Mouse (Mus musculus) liver, embryonic 16.5 days (tissue): ENCODE results near the gene Hmgb1. TPM values are rescaled to one million over a fixed set of nuclear protein-coding genes. Genes with fewer than 3 reads are reported as not detected.

Experiments used
- ATAC-seq: fragments of 200-750 bp; cut with Nextera tagmentation; 2 replicates; pipeline ENCODE4 v1.8.0; 2017; ENCODE audit warnings: low read depth, mild to moderate bottlenecking, moderate number of reproducible peaks, moderate library complexity
- H3K27ac ChIP-seq: fragments of 300-500 bp; sonication (generic); 2 replicates; pipeline ENCODE4 v1.5.1; 2014; ENCODE audit warnings: mild to moderate bottlenecking, low read length
- H3K27me3 ChIP-seq: fragments of 300-500 bp; sonication (generic); 2 replicates; pipeline ENCODE4 v1.6.1; 2014; ENCODE audit warnings: low read depth, low read length, mixed read lengths; ENCODE audit not compliant: control insufficient read depth, insufficient read depth
- H3K36me3 ChIP-seq: fragments of 300-500 bp; sonication (generic); 2 replicates; pipeline ENCODE4 v1.6.1; 2014; ENCODE audit warnings: mild to moderate bottlenecking; ENCODE audit not compliant: control insufficient read depth, insufficient read depth
- H3K4me1 ChIP-seq: fragments of 300-500 bp; sonication (generic); 2 replicates; pipeline ENCODE4 v1.6.1; 2014; ENCODE audit warnings: low read depth, low read length, mixed read lengths; ENCODE audit not compliant: control insufficient read depth
- H3K4me2 ChIP-seq: fragments of 300-500 bp; sonication (generic); 2 replicates; pipeline ENCODE4 v1.6.1; 2014; ENCODE audit warnings: low read depth, low read length, mixed read lengths
- H3K4me3 ChIP-seq: fragments of 300-500 bp; sonication (generic); 2 replicates; pipeline ENCODE4 v1.5.1; 2014; ENCODE audit warnings: low read depth, mild to moderate bottlenecking, low read length
- H3K9ac ChIP-seq: fragments of 300-500 bp; sonication (generic); 2 replicates; pipeline ENCODE4 v1.6.1; 2014; ENCODE audit warnings: low read depth, low read length
- H3K9me3 ChIP-seq: fragments of 300-500 bp; sonication (generic); replicated peaks from 2 replicates; pipeline ENCODE4 v1.6.1; 2016; ENCODE audit warnings: low read length; ENCODE audit not compliant: control insufficient read depth
- WGBS: fragments of 180-500 bp; shearing (Covaris S2); extraction: QIAGEN DNeasy Blood & Tissue Kit; methylation state at CpG from one replicate; pipeline ENCODE4 v1.1.7; 2014; ENCODE audit not compliant: insufficient replicate concordance; 5-methylcytosine and 5-hydroxymethylcytosine counted together
- polyA plus RNA-seq: library from polyadenylated mRNA; unstranded; fragments of >200 nt; fragmentation: Nextera tagmentation; extraction: Ambion mirVana; gene quantifications from 2 replicates; pipeline ENCODE4 v1.2.1, GENCODE M21; 2015

Gene Hmgb1
- polyA plus RNA-seq, 1 experiment from 2014 or later: 379 TPM

GRCm38 (mm10) chr5:149212806-149213205 is 28.5 kb upstream of the Hmgb1 start:
- Histone ChIP-seq H3K27me3 (no peaks in the 10 kb centered on the region), H3K27ac (no peak overlapping the region), H3K4me2 (no peak overlapping the region), H3K4me3 (no peak overlapping the region), H3K9ac (no peak overlapping the region), H3K36me3 (peaks cover 49% of the 10 kb centered on the region), H3K9me3 (no peaks in the 10 kb centered on the region), H3K4me1 (peaks cover 6% of the 10 kb centered on the region)
- WGBS: 82% methylated on average over 4 of the region's 4 CpGs
- ATAC-seq: no peak

GRCm38 (mm10) chr5:149211041-149211440 is 26.8 kb upstream of the Hmgb1 start:
- Histone ChIP-seq H3K9ac (no peak overlapping the region), H3K36me3 (peaks cover 49% of the 10 kb centered on the region), H3K4me2 (no peak overlapping the region), H3K4me3 (no peak overlapping the region), H3K4me1 (no peaks in the 10 kb centered on the region), H3K9me3 (no peaks in the 10 kb centered on the region), H3K27ac (no peak overlapping the region), H3K27me3 (no peaks in the 10 kb centered on the region)
- no peak for ATAC-seq
- WGBS: 84% methylated on average over 4 of the region's 4 CpGs

- Histone ChIP-seq H3K27ac (no peak overlapping the region), H3K9me3 (no peaks in the 10 kb centered on the region), H3K27me3 (no peaks in the 10 kb centered on the region), H3K4me2 (no peak overlapping the region), H3K4me3 (no peak overlapping the region), H3K4me1 (no peaks in the 10 kb centered on the region), H3K36me3 (peaks cover 45% of the 10 kb centered on the region), H3K9ac (no peak overlapping the region)
- 81% methylated on average over 8 of the region's 8 CpGs for WGBS
- no peak for ATAC-seq
Observed at GRCm38 (mm10) chr5:149209328-149209727, 25.0 kb upstream of the Hmgb1 start.

DNA sequence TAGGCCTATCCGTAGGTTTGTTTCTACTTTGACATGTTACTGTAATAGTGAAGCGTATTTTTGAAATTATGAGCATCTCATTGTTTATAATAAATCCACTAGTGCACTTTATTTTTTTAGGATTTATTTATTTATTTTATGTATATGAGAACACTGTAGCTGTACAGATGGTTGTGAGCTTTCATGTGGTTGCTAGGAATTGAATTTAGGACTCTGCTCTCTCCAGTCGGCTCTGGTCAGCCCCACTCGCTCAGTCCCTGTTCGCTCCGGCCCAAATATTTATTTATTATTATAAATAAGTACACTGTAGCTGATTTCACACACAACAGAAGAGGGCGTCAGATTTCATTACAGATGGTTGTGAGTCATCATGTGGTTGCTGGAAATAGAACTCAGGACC is 24.5 kb upstream of the Hmgb1 start:
- no peaks in the 10 kb centered on the region; the same call in 1 of the 2 replicates for H3K4me1 ChIP-seq
- no peaks in the 10 kb centered on the region for H3K27me3 ChIP-seq
- ATAC-seq: no peak
- WGBS: 84% methylated on average over 7 of the region's 7 CpGs
- H3K4me3 ChIP-seq: no peak overlapping the region
- H3K27ac ChIP-seq: no peak overlapping the region
- no peak overlapping the region for H3K4me2 ChIP-seq
- no peak overlapping the region for H3K9ac ChIP-seq
- H3K9me3 ChIP-seq: no peaks in the 10 kb centered on the region
- peaks cover 45% of the 10 kb centered on the region for H3K36me3 ChIP-seq

DNA sequence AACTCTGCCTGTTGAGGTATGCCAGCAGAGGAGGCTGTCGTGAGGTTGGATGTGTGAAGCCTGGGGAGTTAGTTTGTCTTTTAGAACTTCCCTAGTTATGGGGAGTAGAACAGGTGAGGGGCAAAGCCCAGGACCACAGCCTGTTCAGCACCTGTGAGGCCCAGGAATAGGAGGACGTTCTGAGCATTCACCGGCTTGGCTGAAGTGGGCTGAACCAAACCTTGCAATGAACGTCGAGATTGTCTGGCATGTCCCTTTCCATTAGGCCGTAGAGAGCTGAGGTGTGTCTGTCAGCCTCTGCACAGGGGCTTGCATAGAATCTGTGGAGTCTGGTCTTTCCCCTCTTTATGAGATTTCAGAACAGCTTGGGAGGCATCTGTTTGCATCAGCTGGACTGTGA is 23.4 kb upstream of the Hmgb1 start:
- H3K27ac ChIP-seq: no peak overlapping the region
- H3K4me1 ChIP-seq: peaks cover 1% of the 10 kb centered on the region; the same call in 1 of the 2 replicates
- 85% methylated on average over 6 of the region's 6 CpGs for WGBS
- H3K4me3 ChIP-seq: no peak overlapping the region
- no peak for ATAC-seq
- H3K4me2 ChIP-seq: no peak overlapping the region
- H3K9ac ChIP-seq: no peak overlapping the region
- H3K9me3 ChIP-seq: no peaks in the 10 kb centered on the region
- H3K36me3 ChIP-seq: peaks cover 38% of the 10 kb centered on the region
- H3K27me3 ChIP-seq: no peaks in the 10 kb centered on the region

DNA sequence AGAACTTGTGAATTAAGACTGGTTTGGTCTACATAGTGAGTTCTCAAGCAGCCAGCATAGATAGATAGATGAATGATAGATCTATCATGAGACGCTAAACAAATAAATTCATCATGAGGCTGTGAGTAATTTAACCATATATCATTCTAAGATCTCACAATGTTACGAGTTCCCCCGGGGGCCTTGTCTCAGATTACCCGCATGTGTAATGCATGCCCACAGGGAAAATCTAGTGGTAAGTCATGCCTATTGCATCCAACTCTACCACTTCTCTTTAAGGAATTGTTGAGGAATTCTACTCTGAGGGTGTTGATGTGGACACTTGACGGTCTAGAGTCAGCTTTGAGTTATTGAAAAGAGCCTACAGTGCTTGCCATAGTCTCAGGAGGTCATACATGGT is 22.0 kb upstream of the Hmgb1 start:
- no peak overlapping the region for H3K4me3 ChIP-seq
- peaks cover 44% of the 10 kb centered on the region for H3K36me3 ChIP-seq
- no peaks in the 10 kb centered on the region for H3K9me3 ChIP-seq
- no peak for ATAC-seq
- H3K9ac ChIP-seq: no peak overlapping the region
- H3K4me1 ChIP-seq: peaks cover 3% of the 10 kb centered on the region; the same call in 1 of the 2 replicates
- 90% methylated on average over 5 of the region's 5 CpGs for WGBS
- no peaks in the 10 kb centered on the region for H3K27me3 ChIP-seq
- H3K27ac ChIP-seq: no peak overlapping the region
- H3K4me2 ChIP-seq: no peak overlapping the region

DNA sequence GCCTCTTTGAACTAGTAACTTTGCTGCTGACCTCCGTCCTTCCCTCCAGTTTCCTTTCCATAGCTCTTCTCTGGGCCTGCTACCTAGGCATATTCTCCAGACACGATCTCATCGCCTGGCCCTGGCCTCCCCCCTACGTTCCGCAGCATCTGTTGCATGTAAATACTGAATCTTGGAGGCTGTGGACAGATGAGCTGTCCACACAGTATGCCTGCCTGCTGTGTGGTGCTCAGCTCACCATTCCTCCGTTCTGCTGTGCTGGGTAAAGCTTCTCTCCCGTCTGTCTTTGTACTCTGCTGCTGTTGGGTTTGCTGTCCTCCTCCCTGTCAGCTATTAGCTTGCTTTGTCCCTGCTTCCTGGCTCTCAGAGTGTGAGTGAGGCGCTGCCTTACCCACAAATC is 21.0 kb upstream of the Hmgb1 start:
- Histone ChIP-seq H3K4me3 (no peak overlapping the region), H3K27ac (no peak overlapping the region), H3K9me3 (no peaks in the 10 kb centered on the region), H3K9ac (no peak overlapping the region), H3K27me3 (no peaks in the 10 kb centered on the region), H3K4me1 (peaks cover 3% of the 10 kb centered on the region; the same call in 1 of the 2 replicates), H3K36me3 (peaks cover 44% of the 10 kb centered on the region), H3K4me2 (no peak overlapping the region)
- no peak for ATAC-seq
- WGBS: 80% methylated on average over 8 of the region's 8 CpGs

DNA sequence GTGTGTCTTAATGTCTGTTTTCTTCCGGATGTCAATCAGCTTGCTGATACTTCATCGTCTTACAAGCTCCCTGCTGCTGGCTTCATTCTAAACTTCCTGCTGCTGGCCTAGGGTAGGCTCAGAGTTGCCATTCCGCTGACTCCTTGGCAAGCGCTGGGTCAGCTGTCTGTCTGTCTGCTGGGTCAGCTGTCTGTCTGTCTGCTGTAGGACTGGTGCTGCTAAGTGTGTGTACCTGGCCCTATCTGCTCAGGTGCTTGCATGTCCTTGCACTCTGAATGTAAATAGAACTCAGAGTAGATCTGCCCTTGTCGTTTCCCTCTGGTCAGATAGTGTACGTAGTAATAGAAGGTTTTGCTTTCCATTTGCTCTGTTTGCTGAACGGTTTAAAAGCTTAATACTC is 20.5 kb upstream of the Hmgb1 start:
- Histone ChIP-seq H3K27ac (0 out of 2 replicates have a peak overlapping the region, but pooled peaks have one; percentile 3), H3K36me3 (peaks cover 42% of the 10 kb centered on the region)

DNA sequence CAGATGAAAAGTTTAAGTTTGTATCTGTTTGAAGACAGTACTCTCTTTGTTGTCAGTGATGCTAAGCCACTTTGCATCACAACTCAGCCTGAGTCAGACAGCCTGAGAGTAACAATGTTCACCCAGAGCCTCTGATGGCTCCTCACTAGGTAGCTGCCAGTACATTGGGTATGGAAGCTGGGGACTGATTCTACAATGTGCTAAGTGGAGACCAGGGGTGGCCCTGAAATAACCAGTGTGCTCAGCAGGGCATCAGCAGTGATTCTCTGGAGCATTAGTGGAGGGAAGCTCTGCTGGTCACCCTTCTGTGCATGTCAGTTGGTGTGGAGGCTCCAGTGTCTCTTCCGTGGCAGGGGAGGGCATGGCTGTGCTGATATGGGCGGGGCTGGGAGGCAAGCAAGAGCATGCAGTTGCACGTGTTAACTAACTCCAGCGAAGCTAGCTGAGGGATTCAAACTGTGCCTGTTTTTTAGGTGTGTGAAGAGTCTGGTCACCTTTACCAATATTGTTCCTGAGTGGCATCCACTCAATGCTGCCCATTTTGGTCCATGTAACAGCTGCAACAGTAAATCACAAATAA is 19.6 kb upstream of the Hmgb1 start:
- H3K9me3 ChIP-seq: no peaks in the 10 kb centered on the region

More for the DNA sequence above, 20.5 kb upstream of the Hmgb1 start:
- Histone ChIP-seq H3K4me3 (no peak overlapping the region), H3K4me2 (no peak overlapping the region), H3K4me1 (peaks cover 3% of the 10 kb centered on the region; the same call in 1 of the 2 replicates), H3K9ac (no peak overlapping the region), H3K9me3 (no peaks in the 10 kb centered on the region), H3K27me3 (no peaks in the 10 kb centered on the region)
- peak; percentile 68 for ATAC-seq
- WGBS: 82% methylated on average over 7 of the region's 7 CpGs

More for the DNA sequence above, 19.6 kb upstream of the Hmgb1 start:
- Histone ChIP-seq H3K27me3 (no peaks in the 10 kb centered on the region), H3K4me2 (no peak overlapping the region), H3K27ac (no peak overlapping the region), H3K4me3 (no peak overlapping the region), H3K9ac (no peak overlapping the region), H3K4me1 (peaks cover 3% of the 10 kb centered on the region; the same call in 1 of the 2 replicates), H3K36me3 (peaks cover 44% of the 10 kb centered on the region)
- no peak for ATAC-seq
- 52% methylated on average over 4 of the region's 4 CpGs for WGBS
